In genomic region chr1:183213850-183214249, GRCm38 (mm10) we compare ENCODE assay signal across 19 mouse cellular contexts. TPM values are rescaled to one million over a fixed set of nuclear protein-coding genes. Genes with fewer than 3 reads are reported as not detected.
DNase-seq lines count a peak whose midpoint lies in the region; ATAC-seq lines count a peak whose summit lies in the region.
"Had no signal": no experiment of that assay in that cellular context is flagged by ENCODE, and none has a peak within 500 bp of the region (broad histone marks: within the 10 kb centered on the region; RNA-seq: fewer than 3 reads in every experiment).

No protein-coding gene starts in this region.

- peak; percentile 74 for ATAC-seq in liver, embryonic 13.5 days (ENCODE audit: low read depth)
- ATAC-seq: forebrain, embryonic 14.5 days; intestine, postnatal 0 days; midbrain, embryonic 16.5 days had no signal

- no peaks in the 10 kb centered on the region for H3K9me3 ChIP-seq in liver, embryonic 13.5 days (replicated peaks)
- no peaks in the 10 kb centered on the region for H3K9me3 ChIP-seq in limb, embryonic 10.5 days (replicated peaks)
- H3K9me3 ChIP-seq: hindbrain, embryonic 15.5 days; limb, embryonic 13.5 days had no signal

- H3K27me3 ChIP-seq in liver, embryonic 13.5 days: no peaks in the 10 kb centered on the region
- H3K27me3 ChIP-seq in limb, embryonic 10.5 days (ENCODE audit: low read depth, poor library complexity, severe bottlenecking): no peaks in the 10 kb centered on the region
- H3K27me3 ChIP-seq: hindbrain, embryonic 15.5 days; limb, embryonic 13.5 days had no signal

- H3K9ac ChIP-seq in liver, embryonic 13.5 days: no peak overlapping the region
- H3K9ac ChIP-seq: hindbrain, embryonic 15.5 days; limb, embryonic 13.5 days had no signal

- H3K36me3 ChIP-seq in liver, embryonic 13.5 days: no peaks in the 10 kb centered on the region
- peaks cover 24% of the 10 kb centered on the region for H3K36me3 ChIP-seq in limb, embryonic 10.5 days
- H3K36me3 ChIP-seq: hindbrain, embryonic 15.5 days had no signal

- 61% methylated on average over 6 of the region's 6 CpGs for WGBS in liver, embryonic 13.5 days (ENCODE audit: insufficient replicate concordance)
- 87% methylated on average over 6 of the region's 6 CpGs for WGBS in limb, embryonic 10.5 days

- DNase-seq in thymus, postnatal 4 days: peak; percentile 55
- DNase-seq in thymus, postnatal 25 days: no peak
- peak; percentile 55 for DNase-seq in c-Kit-positive CD71-positive TER-119-negative erythroid progenitor cells, embryonic 14.5 days (ENCODE audit: low read depth)
- DNase-seq in liver, embryonic 13.5 days: peak; percentile 54
- DNase-seq in adrenal gland, adult 2 months: no peak
- DNase-seq in embryo, embryonic 11 days: no peak
- no peak for DNase-seq in testis, postnatal 10 days (ENCODE audit: low spot score)
- no peak for DNase-seq in limb, embryonic 10.5 days (ENCODE audit: low spot score)
- DNase-seq: adrenal gland, postnatal 14 days; cerebellum, postnatal 10 days; gastrocnemius, postnatal 36 days; right cerebral cortex, adult 18-20 months had no signal

- H3K4me3 ChIP-seq in liver, embryonic 13.5 days (replicated peaks): no peak overlapping the region
- no peak overlapping the region for H3K4me3 ChIP-seq in limb, embryonic 10.5 days
- H3K4me3 ChIP-seq: hindbrain, embryonic 15.5 days; layer of hippocampus, adult 2 months; limb, embryonic 13.5 days had no signal

- no peak overlapping the region for H3K4me2 ChIP-seq in liver, embryonic 13.5 days
- H3K4me2 ChIP-seq: heart, embryonic 11.5 days; hindbrain, embryonic 15.5 days; limb, embryonic 13.5 days had no signal

- H3K4me1 ChIP-seq in liver, embryonic 13.5 days (replicated peaks): peaks cover 20% of the 10 kb centered on the region
- peaks cover 6% of the 10 kb centered on the region; the same call in 1 of the 2 replicates for H3K4me1 ChIP-seq in limb, embryonic 10.5 days

- peak overlapping the region; percentile 47 for H3K27ac ChIP-seq in liver, embryonic 13.5 days
- H3K27ac ChIP-seq in limb, embryonic 10.5 days: no peak overlapping the region
- H3K27ac ChIP-seq: hindbrain, embryonic 15.5 days; layer of hippocampus, adult 2 months; limb, embryonic 13.5 days had no signal

RNA-seq across cellular contexts. Expression of gene Disp1, which starts 7.5 kb away (rescaled TPM):
- 2.4 and 3.0 TPM in 2 replicates for polyA plus RNA-seq in liver, embryonic 13.5 days (2015; fragmentation: Nextera tagmentation; extraction: Ambion mirVana)
- total RNA-seq in adrenal gland, adult 2 months (2021): 10 to 100 TPM; 12.9 to 17.6 TPM
- polyA plus RNA-seq in adrenal gland, adult 2 months (2012; rRNA removed): 13.9 and 14.6 TPM in 2 replicates
- polyA plus RNA-seq in limb, embryonic 10.5 days (2016; fragmentation: Nextera tagmentation; extraction: Ambion mirVana): 21.8 and 23.1 TPM in 2 replicates

Comparison
In these comparisons a context has a peak if more than half of its experiments do, and no peak if none do; other contexts are left out.
1. DNase-seq: peak in thymus, postnatal 4 days (single experiment), c-Kit-positive CD71-positive TER-119-negative erythroid progenitor cells, embryonic 14.5 days (single experiment) and liver, embryonic 13.5 days (single experiment); none in thymus, postnatal 25 days (single experiment), adrenal gland, adult 2 months (single experiment), embryo, embryonic 11 days (single experiment), testis, postnatal 10 days (single experiment) and limb, embryonic 10.5 days (single experiment).